Mouse (Mus musculus) B cell, adult 2 months (primary cell): ENCODE measurements around the gene Junb.
A peak's percentile ranks its signal among the peaks of the same experiment; 100 is the strongest.

Source experiments
- DNase-seq, 2 experiments: peaks; one replicate each; pipeline ENCODE4 v3.0.0; 2022

The Junb gene

DNA sequence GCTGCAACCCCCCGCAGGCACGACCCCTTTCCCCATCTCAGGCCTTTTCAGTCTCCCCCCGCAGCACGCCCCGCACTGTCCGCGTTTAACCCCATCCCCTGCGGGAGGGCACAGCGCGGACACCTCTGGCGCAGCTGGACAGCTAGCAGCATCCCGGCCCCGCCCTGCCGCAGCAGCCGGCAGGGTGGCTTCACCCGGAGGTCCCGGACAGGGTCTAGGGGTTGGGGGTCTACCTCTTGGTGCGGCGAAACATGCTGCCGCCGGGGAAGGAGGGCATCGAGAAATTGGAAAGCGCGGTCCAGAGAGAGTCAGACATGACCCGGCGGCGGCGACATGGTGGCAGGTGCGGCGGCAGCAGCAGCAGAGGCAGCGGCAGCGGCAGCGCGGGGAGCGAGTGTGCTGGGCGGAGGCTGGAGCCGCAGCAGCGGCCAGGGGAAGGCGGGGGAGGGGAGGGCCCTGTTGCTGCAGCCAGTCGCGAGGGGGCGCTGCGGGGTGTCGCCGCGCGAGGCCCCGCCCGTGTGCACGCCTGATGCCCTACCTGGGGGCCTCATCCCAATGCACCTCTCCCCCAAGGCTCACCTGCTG is 41.5 kb downstream of the Junb start, which contains the start of gene Mast1:
Gene Mast1, minus strand, starts transcription at position 398 of the 585 bp plus-strand sequence.
- DNase-seq = peak; percentile 84 to 86

DNA sequence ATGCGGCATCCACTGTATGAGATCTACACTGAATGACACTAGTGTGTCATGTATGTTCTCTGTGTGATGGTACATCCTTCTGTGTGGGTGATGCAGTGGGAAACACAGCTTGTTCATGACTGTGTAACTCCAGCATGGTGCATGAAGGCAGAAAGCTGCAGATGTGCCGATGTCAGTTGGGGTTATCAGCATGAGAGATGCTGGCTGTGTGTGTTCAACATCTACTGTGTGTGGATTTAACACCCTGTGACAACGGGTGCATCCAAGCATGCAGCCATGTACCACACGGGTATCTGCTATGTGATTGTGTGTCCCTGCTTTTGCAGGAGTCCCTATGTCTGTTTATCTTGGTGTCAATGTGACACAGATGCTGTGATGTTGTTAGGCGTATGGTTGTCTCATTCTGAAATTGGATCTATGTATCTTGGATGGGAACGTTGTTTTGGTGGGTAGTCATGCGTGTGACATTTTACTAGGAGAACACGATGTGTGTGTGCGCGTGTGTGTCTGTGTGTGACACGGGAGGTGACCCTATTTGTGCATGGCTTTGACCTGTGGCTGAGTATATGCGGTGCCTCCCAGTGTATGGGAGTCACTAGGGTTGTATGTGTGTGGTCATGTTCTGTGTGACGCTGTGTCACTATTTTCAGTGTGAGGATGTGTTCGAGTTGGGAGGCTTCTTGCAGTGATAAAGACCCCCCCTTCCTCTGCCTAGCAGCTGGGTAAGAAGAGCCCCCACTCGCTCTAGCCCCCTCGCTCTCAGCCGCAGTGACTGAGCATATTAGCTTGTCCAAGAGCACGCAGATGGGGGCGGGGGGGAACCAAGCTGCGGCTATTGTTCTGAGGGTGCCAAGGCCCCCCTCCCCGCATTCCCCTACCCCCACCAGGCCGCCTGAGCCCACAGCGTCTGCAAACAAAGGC is 42.2 kb downstream of the Junb start:
- peak in 1 of 2 experiments; percentile 15 for DNase-seq

DNA sequence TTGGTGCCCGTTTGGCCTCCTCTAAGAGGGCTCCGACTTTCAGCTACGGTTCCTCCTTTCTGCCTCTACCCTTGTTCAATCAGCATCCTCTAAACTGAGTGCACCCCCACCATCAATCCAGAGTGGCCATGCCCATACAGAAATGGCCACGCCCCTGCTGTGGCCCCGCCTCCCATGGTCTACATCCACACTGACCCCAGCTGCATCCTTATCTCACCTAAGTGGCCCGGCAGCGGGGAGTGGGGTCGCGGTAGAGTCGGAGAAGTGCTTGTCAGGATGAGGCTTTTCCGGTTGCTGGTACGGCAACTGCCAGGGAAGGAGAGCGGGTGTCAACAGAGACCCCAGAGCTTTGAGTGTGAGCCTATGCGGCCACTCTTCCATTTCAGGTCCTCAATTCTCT is 43.0 kb downstream of the Junb start:
- DNase-seq = peak in 1 of 2 experiments; percentile 31

DNA sequence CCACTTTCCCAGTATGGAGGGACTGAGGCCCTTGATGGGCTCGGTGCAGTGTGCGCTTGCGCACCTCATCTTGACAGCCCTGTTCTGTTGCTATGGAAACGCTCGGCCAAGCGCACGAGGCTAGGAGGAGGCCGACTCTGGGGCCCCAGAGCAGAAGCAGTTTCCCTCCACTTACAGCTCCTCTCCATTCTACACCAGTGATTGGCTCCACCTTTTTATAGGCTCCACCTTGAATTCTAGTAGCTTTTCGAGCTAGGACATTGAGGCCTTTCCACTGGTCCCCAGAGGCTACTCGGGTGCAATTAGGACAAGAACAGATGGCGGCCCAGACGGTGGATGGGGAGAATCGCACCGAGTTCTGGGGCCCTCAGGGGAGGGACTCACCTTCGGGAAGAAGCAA is 43.7 kb downstream of the Junb start:
- peak; percentile 35 to 40 for DNase-seq

DNA sequence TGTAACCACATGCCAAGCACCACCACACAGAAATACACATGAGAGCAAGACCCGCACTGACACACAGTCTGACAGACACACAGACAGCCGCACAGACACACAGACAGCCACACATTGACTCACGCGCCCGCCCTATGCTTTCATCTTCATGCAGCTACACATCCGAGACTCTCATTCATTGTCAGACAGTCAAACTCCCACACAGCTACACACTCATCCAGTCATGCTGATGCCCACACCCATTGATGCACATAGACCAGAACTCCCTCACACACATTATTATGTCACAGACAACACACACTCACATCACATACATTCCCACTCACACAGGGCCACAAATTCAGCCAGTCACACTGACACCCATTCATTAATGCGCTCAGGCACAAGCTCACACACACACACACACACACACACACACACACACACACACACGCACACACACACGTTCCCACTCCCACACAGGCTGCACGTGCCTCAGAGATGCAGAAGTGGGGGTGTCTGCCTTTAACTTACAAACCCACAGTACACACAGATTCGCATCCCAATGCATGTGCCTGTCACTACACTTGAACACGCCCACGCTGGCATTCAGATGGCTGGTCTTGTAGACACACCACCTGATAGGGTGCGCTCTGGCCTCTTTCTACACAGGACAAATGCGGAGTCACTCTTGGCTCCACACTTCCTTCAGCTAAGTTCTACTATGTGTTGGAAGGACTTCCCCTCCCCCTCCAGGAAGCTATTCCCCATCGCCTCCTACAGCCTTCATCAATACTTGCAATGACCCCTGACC is 44.6 kb downstream of the Junb start:
- no peak for DNase-seq

DNA sequence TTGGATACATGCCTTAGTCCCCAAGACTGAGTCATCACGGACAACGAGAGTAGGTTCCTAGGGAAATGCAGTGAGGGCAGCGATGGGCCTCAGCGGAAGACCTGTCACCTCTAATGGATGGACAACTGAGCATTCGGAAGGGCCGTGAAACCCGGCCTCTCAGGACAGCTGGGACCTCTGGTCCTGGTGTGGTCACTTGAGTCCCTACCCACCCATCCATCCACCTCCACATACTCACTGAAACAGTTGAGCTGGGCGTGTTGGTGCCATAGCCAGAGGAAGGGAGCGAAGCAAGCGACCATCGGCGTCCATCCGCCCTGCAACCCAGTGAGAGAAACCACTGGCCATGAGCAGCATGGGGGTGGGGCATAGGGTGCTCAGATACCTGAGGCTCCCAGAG is 47.9 kb downstream of the Junb start:
- DNase-seq = no peak

DNA sequence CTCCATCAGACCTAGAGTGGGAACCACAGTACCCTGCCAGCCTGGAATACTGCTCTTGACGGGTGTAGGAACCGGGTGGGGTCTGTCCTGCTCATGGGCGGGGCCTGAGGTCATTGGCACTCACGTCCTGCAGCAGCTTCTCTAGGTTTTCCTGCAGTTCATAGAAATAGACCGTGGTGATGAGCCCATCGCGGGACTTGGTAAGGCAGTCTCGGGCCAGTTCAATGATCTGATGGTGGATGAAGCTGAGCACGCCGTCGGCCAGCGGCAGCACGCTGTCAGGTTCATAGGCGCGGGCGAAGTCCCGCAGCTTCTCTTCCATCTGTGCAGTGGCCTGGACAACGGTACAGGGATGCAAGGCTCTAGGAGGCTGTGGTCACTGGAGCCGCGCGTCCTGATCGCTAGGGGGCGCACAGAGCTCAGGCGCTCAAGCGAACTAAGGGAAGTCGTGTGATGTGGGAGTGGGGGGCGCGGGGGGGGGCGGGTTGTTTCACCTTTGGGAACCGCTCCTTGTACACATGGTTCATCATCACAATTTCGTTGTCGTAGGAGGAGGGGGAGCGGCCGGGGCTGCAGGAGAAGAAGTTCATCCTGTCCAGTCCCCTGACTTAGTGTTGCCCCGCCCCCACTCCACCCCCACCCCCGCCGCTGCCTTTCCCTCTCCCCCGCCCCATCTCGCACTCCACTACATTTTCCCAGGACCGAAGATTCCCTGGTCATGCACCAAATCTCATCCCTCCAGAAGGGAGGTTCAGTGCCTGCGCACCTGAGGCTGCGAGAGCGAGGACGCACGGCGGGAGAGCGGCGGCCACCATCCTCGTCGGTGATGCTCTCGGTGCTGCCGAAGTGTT is 49.8 kb downstream of the Junb start:
- peak; percentile 70 to 71 for DNase-seq

DNA sequence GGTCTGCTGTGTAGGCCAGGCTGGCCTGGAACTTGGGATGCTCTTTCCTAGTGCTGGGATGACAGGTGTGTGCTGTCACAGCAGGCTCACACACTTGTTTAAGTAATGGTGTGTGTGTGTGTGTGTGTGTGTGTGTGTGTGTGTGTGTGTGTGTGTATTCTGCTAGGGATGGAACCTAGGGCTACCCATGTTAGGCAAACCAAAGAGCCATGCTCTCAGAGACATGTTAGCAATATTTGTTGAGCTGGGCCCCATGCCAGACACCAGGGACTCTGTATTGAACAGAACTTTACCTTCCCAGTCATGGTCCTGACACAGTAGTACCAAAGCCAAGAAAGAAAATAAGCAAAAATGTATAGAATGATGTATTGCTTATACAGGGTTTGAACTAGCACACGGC is 51.0 kb downstream of the Junb start:
- no peak for DNase-seq

DNA sequence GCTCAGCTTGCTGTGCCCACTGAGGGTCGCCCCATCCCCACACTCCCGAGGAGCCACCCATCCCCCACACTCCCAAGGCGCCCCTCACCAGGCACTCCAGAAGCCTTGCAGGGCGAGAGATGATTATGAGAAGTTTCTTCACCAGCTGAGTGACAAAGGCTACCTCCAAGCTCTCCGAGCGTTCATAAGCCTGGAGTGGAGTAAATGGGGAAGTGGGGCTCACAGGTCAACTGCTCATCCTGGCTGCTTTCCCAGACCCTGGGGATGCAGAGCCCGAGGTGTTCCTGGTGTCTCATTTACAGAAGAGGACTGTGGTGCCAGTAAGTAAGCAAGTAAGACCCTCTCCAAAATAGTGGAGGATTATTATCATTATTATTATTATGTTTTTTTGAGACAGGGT is 53.0 kb downstream of the Junb start:
- DNase-seq = no peak
